Mouse (Mus musculus) forebrain, embryonic 13.5 days (tissue): ENCODE data around the gene Wdr26. TPM values are rescaled to one million over a fixed set of nuclear protein-coding genes. Genes with fewer than 3 reads are reported as not detected.

Experiments used
- ATAC-seq: fragments of 200-750 bp; cut with Nextera tagmentation; 2 replicates; pipeline ENCODE4 v1.8.0; 2017
- H3K27ac ChIP-seq: fragments of 300-500 bp; sonication (generic); 2 replicates; pipeline ENCODE4 v1.5.1; 2015; ENCODE audit warnings: inconsistent platforms, mild to moderate bottlenecking, moderate library complexity
- H3K27me3 ChIP-seq: fragments of 300-500 bp; sonication (generic); 2 replicates; pipeline ENCODE4 v1.6.1; 2015; ENCODE audit warnings: mild to moderate bottlenecking, inconsistent platforms
- H3K36me3 ChIP-seq: fragments of 300-500 bp; sonication (generic); 2 replicates; pipeline ENCODE4 v1.6.1; 2015; ENCODE audit warnings: mild to moderate bottlenecking, inconsistent platforms; ENCODE audit not compliant: poor library complexity, severe bottlenecking
- H3K4me1 ChIP-seq: fragments of 300-500 bp; sonication (generic); 2 replicates; pipeline ENCODE4 v1.6.1; 2015; ENCODE audit warnings: inconsistent platforms
- H3K4me2 ChIP-seq: fragments of 300-500 bp; sonication (generic); 2 replicates; pipeline ENCODE4 v1.6.1; 2015; ENCODE audit warnings: inconsistent platforms, mild to moderate bottlenecking, moderate library complexity
- H3K4me3 ChIP-seq: fragments of 300-500 bp; sonication (generic); 2 replicates; pipeline ENCODE4 v1.5.1; 2015; ENCODE audit warnings: mild to moderate bottlenecking, inconsistent platforms
- H3K9ac ChIP-seq: fragments of 300-500 bp; sonication (generic); 2 replicates; pipeline ENCODE4 v1.6.1; 2015; ENCODE audit warnings: mild to moderate bottlenecking, inconsistent platforms
- H3K9me3 ChIP-seq: fragments of 300-500 bp; sonication (generic); replicated peaks from 2 replicates; pipeline ENCODE4 v1.6.1; 2016; ENCODE audit warnings: inconsistent platforms
- WGBS: fragments of 180-500 bp; shearing (Covaris S2); methylation state at CpG from one replicate; pipeline ENCODE4 v1.1.7; 2015; 5-methylcytosine and 5-hydroxymethylcytosine counted together
- polyA plus RNA-seq: library from polyadenylated mRNA; unstranded; fragments of >200 nt; fragmentation: Nextera tagmentation; extraction: Ambion mirVana; gene quantifications from 2 replicates; pipeline ENCODE4 v1.2.1, GENCODE M21; 2015

Gene Wdr26
- polyA plus RNA-seq, 1 experiment from 2014 or later = 45.2 TPM

DNA sequence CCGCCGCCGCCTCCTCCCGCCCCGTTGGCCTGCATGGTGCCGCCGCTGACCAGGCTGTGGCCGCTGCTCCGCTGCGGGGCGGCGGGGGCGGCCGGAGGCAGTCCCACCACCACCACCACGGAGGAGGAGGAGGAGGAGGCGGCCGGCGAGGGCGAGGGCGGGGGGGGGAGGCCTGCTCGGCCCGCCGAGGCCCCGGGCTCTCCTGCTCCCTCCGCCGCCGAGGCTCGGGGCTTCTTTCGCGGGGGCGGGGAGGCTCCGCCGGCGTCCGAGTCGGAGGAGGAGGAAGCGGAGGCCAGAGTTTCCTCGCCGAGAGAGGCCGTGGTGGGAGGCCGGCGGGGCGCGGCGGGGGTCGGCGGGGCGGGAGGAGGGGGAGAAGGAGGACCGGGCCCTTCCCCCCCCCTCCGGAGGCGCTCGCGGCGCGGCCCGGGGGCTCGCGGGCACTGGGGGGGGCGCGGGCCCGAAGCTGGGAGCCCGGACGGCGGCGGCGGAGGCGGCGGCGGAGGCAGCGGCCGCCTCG, 340 bp downstream of the Wdr26 start:
- ATAC-seq = peak; percentile 52
- Histone ChIP-seq H3K4me1 (peaks cover 27% of the 10 kb centered on the region), H3K27me3 (no peaks in the 10 kb centered on the region), H3K9me3 (no peaks in the 10 kb centered on the region), H3K9ac (peak overlapping the region; percentile 98), H3K4me3 (peak overlapping the region; percentile 99), H3K27ac (peak overlapping the region; percentile 93), H3K36me3 (peaks cover 12% of the 10 kb centered on the region), H3K4me2 (peak overlapping the region; percentile 89)
- WGBS = 3% methylated on average over 20 of the region's 72 CpGs

DNA sequence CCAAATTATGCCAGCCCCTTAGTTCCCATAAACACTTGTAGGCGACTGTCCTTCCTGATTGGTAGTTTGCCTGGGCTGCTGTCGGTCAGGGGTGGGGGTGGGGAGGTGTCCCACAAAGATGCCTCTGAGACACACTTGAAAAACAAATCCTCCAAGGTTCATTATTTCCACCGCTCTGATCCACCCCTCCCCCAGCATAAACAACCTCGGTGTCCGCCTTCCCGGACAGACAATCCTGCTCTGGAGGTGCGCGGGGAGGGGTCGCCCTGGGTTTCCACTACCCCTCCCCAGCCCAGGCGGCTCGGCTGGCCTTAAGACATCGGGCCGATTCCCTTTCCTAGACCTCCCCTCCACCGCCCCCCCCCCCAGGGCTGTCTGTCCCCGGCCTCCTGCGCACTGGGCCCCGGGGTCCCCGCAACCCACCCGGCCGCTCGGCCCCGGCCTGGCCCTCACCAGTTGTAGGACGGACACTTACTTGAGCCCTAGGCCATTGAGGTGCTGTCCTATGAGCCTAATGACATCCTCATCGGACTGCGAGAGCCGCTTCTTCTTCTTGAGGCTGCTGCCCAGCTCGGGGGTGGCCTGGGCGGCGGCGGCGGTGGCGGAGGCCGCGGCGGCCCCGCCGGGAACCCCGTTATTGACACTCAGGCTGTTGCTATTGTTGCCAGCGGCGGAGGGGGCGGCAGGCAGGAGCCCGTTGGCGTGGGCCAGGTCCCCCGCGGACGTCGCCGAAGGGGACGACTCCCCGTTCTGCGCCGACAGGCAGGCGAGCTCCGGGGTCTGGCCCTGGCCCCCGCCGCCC, 999 bp downstream of the Wdr26 start:
- Histone ChIP-seq H3K27ac (peak overlapping the region; percentile 93), H3K27me3 (no peaks in the 10 kb centered on the region), H3K9me3 (no peaks in the 10 kb centered on the region), H3K4me1 (peaks cover 27% of the 10 kb centered on the region), H3K36me3 (peaks cover 15% of the 10 kb centered on the region), H3K4me3 (peak overlapping the region; percentile 99), H3K9ac (peak overlapping the region; percentile 98), H3K4me2 (peak overlapping the region; percentile 89)
- WGBS = 1% methylated on average over 33 of the region's 56 CpGs
- ATAC-seq = peak; percentile 36

DNA sequence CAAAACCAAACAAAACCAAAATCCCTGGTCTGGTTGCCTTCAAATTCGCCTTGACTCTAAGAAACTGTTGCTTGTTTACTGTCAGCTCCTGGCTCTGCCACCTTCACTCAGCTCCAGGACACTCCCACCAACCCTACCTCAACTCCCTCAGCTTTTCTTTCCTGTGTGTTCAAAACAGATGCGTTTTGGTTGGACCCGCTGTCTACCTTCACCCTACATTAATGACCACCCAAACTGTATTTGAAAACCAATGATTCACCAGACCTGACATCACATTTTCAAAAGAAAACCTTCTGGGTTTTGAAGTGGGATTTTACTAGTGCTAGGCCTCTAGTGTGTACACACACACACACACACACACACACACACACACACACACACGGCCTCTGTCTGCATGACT, 1.7 kb downstream of the Wdr26 start:
- 23% methylated on average over 4 of the region's 4 CpGs for WGBS
- Histone ChIP-seq H3K4me3 (peak overlapping the region; percentile 99), H3K27ac (peak overlapping the region; percentile 6; the same call in 1 of the 2 replicates), H3K4me1 (peaks cover 27% of the 10 kb centered on the region), H3K27me3 (no peaks in the 10 kb centered on the region), H3K4me2 (peak overlapping the region; percentile 89), H3K9me3 (no peaks in the 10 kb centered on the region), H3K36me3 (peaks cover 22% of the 10 kb centered on the region), H3K9ac (peak overlapping the region; percentile 98)
- ATAC-seq = no peak

DNA sequence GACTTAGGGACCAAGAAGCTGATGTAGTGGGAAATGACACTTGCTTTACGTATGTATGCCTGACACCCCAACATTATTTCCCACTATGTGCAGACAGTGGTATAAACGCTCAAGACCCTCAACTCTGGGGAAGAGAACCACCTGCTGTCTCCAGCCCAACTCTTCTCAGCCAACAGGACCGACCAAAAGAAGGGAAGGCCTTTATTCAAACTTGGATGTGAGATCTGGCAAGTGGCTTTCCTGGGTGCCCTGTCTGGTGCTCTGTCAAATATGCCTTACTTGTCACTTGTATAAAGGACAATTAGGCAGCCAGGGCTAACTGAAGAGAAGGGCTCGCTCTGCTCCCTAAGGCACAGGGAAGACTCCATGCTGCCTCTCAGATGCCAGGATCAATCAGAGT, 12.4 kb downstream of the Wdr26 start:
- Histone ChIP-seq H3K9ac (no peak overlapping the region), H3K4me1 (no peaks in the 10 kb centered on the region), H3K9me3 (no peaks in the 10 kb centered on the region), H3K27ac (no peak overlapping the region), H3K4me3 (no peak overlapping the region), H3K4me2 (no peak overlapping the region), H3K36me3 (peaks cover 84% of the 10 kb centered on the region), H3K27me3 (no peaks in the 10 kb centered on the region)
- 94% methylated on average over 4 of the region's 4 CpGs for WGBS
- ATAC-seq = no peak

DNA sequence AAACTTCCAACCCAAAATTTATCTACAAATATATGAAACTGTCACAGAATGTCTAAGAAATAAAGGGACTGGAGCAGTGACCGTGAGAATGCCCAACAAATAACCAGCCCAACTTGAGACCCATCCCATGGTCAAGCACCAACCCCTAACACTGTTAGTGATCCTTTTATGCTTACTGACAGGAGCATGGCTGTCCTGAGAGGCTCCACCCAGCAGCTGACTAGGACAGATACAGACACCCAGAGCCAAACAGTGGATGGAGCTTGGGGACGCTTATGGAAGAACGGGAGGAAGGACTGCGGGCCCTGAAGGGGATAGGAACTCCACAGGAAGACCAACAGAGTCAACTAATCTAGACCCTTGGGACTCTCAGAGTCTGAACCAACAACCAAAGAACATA, 22.9 kb downstream of the Wdr26 start:
- Histone ChIP-seq H3K9me3 (no peaks in the 10 kb centered on the region), H3K4me3 (no peak overlapping the region), H3K4me2 (no peak overlapping the region), H3K27ac (no peak overlapping the region), H3K36me3 (peaks cover 85% of the 10 kb centered on the region), H3K4me1 (no peaks in the 10 kb centered on the region), H3K9ac (no peak overlapping the region), H3K27me3 (no peaks in the 10 kb centered on the region)
- no peak for ATAC-seq
- 93% methylated on average over 4 of the region's 4 CpGs for WGBS

DNA sequence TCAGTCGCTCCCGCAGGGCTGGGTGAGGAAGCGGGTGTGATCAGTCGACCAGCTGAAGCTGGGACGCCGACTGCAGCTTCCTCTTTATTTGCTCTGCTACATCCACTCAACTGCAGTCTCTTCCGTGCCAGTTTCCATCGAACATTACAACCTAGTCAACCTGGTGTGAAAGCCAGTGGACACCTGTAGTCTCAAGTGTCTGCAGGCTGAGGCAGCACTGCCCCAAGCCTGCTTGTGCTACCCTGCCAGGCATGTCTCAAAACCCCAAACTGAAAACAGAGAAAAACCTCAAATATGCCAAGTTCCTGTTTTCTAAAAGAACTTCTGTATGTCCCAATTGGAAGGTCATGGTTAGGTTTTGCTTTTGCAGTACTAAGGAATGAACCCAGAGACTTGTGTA, 41.6 kb downstream of the Wdr26 start:
- Histone ChIP-seq H3K27me3 (no peaks in the 10 kb centered on the region), H3K4me2 (no peak overlapping the region), H3K4me3 (no peak overlapping the region), H3K27ac (no peak overlapping the region), H3K9me3 (no peaks in the 10 kb centered on the region), H3K36me3 (peaks cover 74% of the 10 kb centered on the region), H3K4me1 (no peaks in the 10 kb centered on the region), H3K9ac (no peak overlapping the region)
- WGBS = 90% methylated on average over 8 of the region's 8 CpGs
- no peak for ATAC-seq

DNA sequence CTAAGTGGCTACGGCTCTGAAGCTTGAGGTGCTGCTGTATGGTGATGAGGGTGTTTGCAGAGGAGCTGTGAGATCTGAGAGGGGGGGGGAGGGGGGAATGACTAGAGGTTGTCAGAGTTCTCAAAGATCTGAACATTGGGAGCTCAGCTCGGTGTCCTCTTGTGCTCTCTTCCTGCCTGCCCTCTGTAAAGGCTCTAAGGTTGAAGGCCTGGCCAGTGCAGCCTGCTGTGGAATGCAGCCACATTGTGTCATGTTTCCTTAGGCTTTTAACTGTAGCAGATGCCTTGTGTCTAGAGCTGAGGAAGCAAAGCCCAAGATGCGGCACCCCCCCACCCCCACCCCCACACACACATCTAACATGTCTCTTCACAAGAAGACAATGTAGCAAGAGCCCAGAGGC, 43.4 kb downstream of the Wdr26 start:
- Histone ChIP-seq H3K4me1 (no peaks in the 10 kb centered on the region), H3K27ac (no peak overlapping the region), H3K27me3 (no peaks in the 10 kb centered on the region), H3K36me3 (peaks cover 81% of the 10 kb centered on the region), H3K4me2 (no peak overlapping the region), H3K9ac (no peak overlapping the region), H3K4me3 (no peak overlapping the region), H3K9me3 (no peaks in the 10 kb centered on the region)
- no peak for ATAC-seq
- 85% methylated on average over 3 of the region's 3 CpGs for WGBS

DNA sequence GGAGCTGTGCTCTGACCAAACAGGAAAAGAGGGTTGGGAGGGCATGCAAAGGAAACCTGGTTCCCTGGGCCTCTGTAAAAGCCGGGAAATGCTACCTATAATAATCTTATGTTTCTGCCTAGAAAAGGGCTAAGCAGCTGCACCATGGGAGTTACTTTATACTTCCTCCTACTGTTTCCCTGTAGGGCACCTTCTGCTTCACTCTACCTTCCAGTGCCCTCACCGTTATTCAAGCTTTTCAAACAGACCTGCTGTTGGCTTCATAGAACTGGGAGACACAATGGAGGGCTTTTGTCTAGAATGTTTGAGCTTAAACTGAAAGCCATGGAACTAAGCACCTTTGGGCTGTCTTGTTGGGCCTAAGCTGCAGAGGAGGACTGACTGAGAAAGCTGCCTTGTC, 44.0 kb downstream of the Wdr26 start:
- Histone ChIP-seq H3K27ac (no peak overlapping the region), H3K9me3 (no peaks in the 10 kb centered on the region), H3K4me2 (no peak overlapping the region), H3K4me1 (no peaks in the 10 kb centered on the region), H3K4me3 (no peak overlapping the region), H3K9ac (no peak overlapping the region), H3K36me3 (peaks cover 87% of the 10 kb centered on the region), H3K27me3 (no peaks in the 10 kb centered on the region)
- no peak for ATAC-seq
- 68% methylated on average over 2 of the region's 2 CpGs for WGBS

DNA sequence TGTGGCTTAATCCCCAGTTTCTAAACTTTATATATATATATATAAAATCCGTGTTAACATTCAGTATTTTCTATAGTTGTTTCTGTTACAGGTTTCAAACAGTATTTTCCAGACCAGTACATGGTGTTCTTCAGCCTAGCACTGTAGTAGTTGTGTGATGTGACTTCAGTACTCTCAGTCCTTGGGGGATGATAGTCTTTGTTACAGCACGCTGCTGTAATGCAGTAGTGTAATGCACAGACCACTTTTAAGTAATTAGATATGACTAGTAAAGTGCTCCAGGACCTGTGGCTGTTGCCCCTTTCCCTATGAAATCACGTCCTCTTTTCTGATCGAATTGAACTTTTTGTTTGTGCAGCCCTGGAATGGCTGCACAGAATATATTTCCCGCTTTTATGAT, 60.3 kb downstream of the Wdr26 start:
- Histone ChIP-seq H3K4me2 (peak overlapping the region; percentile 72), H3K36me3 (peaks cover 23% of the 10 kb centered on the region), H3K4me3 (peak overlapping the region; percentile 55), H3K27me3 (no peaks in the 10 kb centered on the region), H3K9ac (peak overlapping the region; percentile 84), H3K4me1 (peaks cover 28% of the 10 kb centered on the region), H3K9me3 (no peaks in the 10 kb centered on the region), H3K27ac (no peak overlapping the region)
- 38% methylated on average over 5 of the region's 5 CpGs for WGBS
- no peak for ATAC-seq

DNA sequence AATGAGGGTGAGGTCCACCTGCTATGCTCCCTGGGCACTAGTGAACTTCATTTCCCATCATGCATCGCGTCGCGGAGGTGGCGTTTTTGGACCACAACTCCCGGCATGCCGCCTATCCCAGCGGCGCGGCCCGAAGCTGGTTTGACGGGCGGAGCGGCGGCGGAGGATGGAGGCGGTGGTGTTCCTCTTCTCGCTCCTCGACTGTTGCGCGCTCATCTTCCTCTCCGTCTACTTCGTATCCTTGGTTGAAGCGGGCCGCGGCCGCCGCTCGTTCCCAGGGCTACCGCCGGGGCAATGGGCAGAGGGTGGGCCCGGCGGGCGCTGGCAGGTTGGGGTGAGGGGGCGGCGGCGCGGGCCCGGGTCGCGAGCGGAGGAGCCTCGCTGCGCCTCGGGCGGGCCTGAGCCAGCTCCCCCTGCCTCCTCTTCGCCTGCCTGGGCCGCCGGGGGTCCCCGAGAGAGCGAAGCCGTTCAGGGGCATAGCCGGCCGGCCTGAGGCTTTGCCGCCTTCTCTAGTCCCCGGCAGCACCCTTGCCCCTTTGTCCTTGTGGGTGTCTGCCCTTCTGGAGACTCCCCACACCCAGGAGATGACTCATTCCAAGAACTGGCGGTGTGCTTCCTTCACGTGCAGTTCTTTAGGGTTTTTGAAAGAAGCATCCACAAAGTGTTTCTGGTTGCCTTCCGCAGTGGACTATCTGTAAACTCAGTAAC, 60.8 kb downstream of the Wdr26 start:
- Histone ChIP-seq H3K4me1 (peaks cover 31% of the 10 kb centered on the region), H3K9me3 (no peaks in the 10 kb centered on the region), H3K4me3 (peak overlapping the region; percentile 55), H3K36me3 (peaks cover 22% of the 10 kb centered on the region), H3K27me3 (no peaks in the 10 kb centered on the region), H3K9ac (peak overlapping the region; percentile 84), H3K4me2 (peak overlapping the region; percentile 72), H3K27ac (peak overlapping the region; percentile 86)
- peak; percentile 97 for ATAC-seq
- 1% methylated on average over 57 of the region's 59 CpGs for WGBS

DNA sequence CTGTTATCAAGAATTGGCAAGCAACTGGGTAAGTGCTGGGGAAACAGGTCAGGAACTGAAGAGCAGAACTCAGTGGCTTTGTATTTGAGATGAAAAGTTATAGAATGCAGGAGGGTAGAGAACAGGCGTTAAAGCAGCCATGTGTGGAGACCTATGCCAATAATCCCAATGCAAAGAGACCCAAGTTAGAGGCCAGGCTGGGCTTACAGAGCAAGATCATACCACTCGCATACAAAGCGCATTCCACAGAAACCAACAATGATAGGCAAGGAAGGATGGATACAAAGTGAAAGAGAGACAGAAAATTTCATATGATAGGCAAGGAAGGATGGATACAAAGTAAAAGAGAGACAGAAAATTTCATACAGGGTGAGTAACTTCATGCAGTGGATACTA, 61.4 kb downstream of the Wdr26 start:
- Histone ChIP-seq H3K9ac (no peak overlapping the region), H3K27ac (no peak overlapping the region), H3K4me2 (0 out of 2 replicates have a peak overlapping the region, but pooled peaks have one; percentile 72), H3K27me3 (no peaks in the 10 kb centered on the region), H3K4me1 (peaks cover 36% of the 10 kb centered on the region), H3K36me3 (peaks cover 16% of the 10 kb centered on the region), H3K4me3 (peak overlapping the region; percentile 55; the same call in 1 of the 2 replicates), H3K9me3 (no peaks in the 10 kb centered on the region)
- peak; percentile 48 for ATAC-seq
- WGBS = 68% methylated on average over 3 of the region's 3 CpGs

DNA sequence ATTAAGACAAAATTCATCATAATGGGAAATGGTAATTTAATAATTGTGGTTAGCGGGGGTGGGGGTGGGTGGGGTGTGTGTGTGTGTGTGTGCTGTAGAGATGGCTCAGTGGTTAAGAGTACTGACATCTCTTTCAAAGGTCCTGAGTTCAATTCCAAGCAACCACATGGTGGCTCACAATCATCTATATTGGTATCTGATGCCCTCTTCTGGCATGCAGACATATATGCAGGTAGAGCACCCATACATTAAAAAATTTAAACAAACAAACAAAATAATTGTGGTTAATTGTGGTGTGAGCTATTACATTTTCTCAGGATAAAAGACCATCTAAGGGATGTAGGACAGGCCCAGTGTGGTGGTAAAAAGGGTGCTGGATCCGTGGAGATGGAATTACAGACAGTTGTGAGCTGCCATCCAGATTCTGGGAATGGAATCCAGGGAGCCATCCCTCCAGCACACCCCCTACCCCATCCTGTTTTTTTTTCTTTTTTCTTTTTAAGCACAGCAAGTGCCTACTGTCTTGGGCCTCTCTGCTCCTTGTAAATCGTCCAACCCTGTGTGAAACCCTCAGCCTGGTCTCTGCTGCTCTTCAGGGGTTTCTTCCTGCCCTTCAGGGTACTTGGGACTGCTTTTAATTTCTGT, 62.3 kb downstream of the Wdr26 start:
- H3K4me3 ChIP-seq = no peak overlapping the region
- H3K9me3 ChIP-seq = no peaks in the 10 kb centered on the region
- H3K36me3 ChIP-seq = peaks cover 8% of the 10 kb centered on the region; the same call in 1 of the 2 replicates
- 82% methylated on average over 3 of the region's 3 CpGs for WGBS
- H3K27ac ChIP-seq = no peak overlapping the region
- no peak for ATAC-seq
- no peak overlapping the region for H3K9ac ChIP-seq
- peaks cover 44% of the 10 kb centered on the region for H3K4me1 ChIP-seq
- H3K4me2 ChIP-seq = no peak overlapping the region
- no peaks in the 10 kb centered on the region for H3K27me3 ChIP-seq
